Mouse (Mus musculus) embryonic fibroblast, embryonic 13.5 days (primary cell): ENCODE measurements around the gene Gal3st2c. TPM values are rescaled to one million over a fixed set of nuclear protein-coding genes. Genes with fewer than 3 reads are reported as not detected.
"Not testable (repeated sequence)": the region's sequence is repeated elsewhere in the genome, so short reads cannot be mapped to it uniquely, and the experiment has no call there.

Source experiments
- H3K27ac ChIP-seq: 2 replicates; pipeline ENCODE4 v1.5.1; 2012; ENCODE audit warnings: low read length, control low read depth, inconsistent platforms; ENCODE audit not compliant: insufficient read depth
- H3K4me1 ChIP-seq: 2 replicates; pipeline ENCODE4 v1.6.1; 2011; ENCODE audit warnings: low read length; ENCODE audit not compliant: control insufficient read depth, insufficient read depth
- H3K4me3 ChIP-seq: 2 replicates; pipeline ENCODE4 v1.5.1; 2011; ENCODE audit warnings: mild to moderate bottlenecking, control low read depth, low read length; ENCODE audit not compliant: insufficient read depth
- CTCF ChIP-seq: IDR thresholded peaks from 2 replicates; pipeline ENCODE4 v1.5.1; 2011; ENCODE audit warnings: mild to moderate bottlenecking, control low read depth, low read length, moderate library complexity, borderline replicate concordance; ENCODE audit not compliant: insufficient read depth
- POLR2A ChIP-seq: IDR thresholded peaks from 2 replicates; pipeline ENCODE4 v1.6.1; 2011; ENCODE audit warnings: low read depth, mild to moderate bottlenecking, control low read depth, low read length, moderate library complexity
- polyA plus RNA-seq: library from polyadenylated mRNA; stranded (reverse); fragments of >200 nt; gene quantifications from 2 replicates; pipeline ENCODE4 v1.2.4, GENCODE M21; 2011; ENCODE audit warnings: low read depth; ENCODE audit not compliant: missing spikeins, insufficient read length

Gene Gal3st2c
- polyA plus RNA-seq, 1 experiment, result 0.07 TPM

GRCm38 (mm10) chr1:94053530-94054216 is 63.4 kb downstream of the Gal3st2c start:
- TF ChIP-seq POLR2A (no peak), CTCF (no peak)
- Histone ChIP-seq H3K4me1 (no peaks in the 10 kb centered on the region), H3K4me3 (no peak overlapping the region), H3K27ac (no peak overlapping the region)

GRCm38 (mm10) chr1:94054481-94054880 is 64.2 kb downstream of the Gal3st2c start:
- no peaks in the 10 kb centered on the region for H3K4me1 ChIP-seq
- TF ChIP-seq CTCF, result no peak
- TF ChIP-seq POLR2A, result no peak
- H3K4me3 ChIP-seq, result no peak overlapping the region
- no peak overlapping the region for H3K27ac ChIP-seq

DNA sequence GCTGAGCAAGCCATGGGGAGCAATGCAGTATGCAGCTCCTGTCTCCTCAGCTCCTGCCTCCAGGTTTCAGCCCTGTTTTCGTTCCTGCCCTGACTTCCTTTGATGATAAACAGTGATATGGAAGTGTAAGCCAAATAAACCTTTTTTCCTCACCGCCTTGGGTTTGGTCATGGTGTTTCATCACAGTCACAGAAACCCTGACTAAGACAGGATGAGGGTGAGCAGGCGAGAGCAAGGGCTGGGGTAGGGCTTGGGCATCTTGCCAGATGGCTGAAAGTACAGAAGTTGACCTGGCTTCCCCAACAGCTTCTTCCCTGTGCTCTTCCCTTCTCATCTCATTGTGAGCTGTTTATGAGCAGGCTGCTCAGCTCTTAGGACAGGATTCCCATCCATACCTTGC is 65.7 kb downstream of the Gal3st2c start:
- TF ChIP-seq POLR2A (no peak), CTCF (no peak)
- Histone ChIP-seq H3K27ac (no peak overlapping the region), H3K4me3 (no peak overlapping the region), H3K4me1 (no peaks in the 10 kb centered on the region)

DNA sequence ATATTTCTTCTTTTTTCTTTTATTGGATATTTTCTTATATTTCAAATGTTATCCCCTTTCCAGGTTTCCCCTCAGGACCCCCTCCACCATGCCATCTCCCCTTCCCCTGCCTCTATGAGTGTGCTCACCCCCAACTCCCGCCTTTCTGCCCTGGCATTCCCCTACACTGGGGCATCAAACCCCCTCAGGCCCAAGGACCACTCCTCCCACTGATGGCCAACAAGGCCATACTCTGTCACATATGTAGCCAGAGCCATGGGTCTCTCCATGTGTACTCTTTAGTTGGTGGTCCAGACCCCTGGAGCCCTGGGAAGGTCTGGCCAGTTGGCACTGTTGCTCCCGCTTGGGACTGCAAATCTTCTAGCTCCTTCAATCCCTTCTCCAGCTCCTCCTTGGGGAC is 67.1 kb downstream of the Gal3st2c start:
- TF ChIP-seq CTCF (no peak), POLR2A (no peak)

DNA sequence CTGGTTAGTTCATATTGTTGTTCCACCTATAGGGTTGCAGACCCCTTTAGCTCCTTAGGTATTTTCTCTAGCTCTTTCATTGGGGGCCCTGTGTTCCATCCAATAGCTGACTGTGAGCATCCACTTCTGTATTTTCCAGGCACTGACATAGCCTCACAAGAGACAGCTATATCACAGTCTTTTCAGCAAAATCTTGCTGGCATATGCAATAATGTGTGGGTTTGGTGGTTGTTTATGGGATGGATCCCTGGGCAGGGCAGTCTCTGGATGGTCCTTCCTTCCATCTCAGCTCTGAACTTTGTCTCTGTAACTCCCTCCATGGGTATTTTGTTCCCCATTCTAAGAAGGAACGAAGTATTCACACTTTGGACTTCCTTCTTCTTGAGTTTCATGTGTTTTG is 68.0 kb downstream of the Gal3st2c start:
- H3K27ac ChIP-seq, H3K4me1 ChIP-seq, H3K4me3 ChIP-seq: not testable (repeated sequence)

More for the DNA sequence above, 67.1 kb downstream of the Gal3st2c start:
- Histone ChIP-seq H3K27ac (no peak overlapping the region), H3K4me3 (no peak overlapping the region), H3K4me1 (no peaks in the 10 kb centered on the region)

Other genes starting within 250 kb of the Gal3st2c start
- 92.8 and 110 TPM in 2 replicates for gene Atg4b, start 239.0 kb upstream of the Gal3st2c start, polyA plus RNA-seq
- gene Thap4, start 235.6 kb upstream of the Gal3st2c start, polyA plus RNA-seq, result 34.5 and 38.7 TPM in 2 replicates
- gene Dtymk, start 188.6 kb upstream of the Gal3st2c start, polyA plus RNA-seq, result 81.7 and 95.6 TPM in 2 replicates
- 10.6 and 10.7 TPM in 2 replicates for gene Ing5, start 186.5 kb upstream of the Gal3st2c start, polyA plus RNA-seq
- gene D2hgdh, start 165.6 kb upstream of the Gal3st2c start, polyA plus RNA-seq, result 7.9 and 12.7 TPM in 2 replicates
- not detected in 2 replicates for gene Gal3st2, start 129.2 kb upstream of the Gal3st2c start, polyA plus RNA-seq
- not detected in 2 replicates for gene Gal3st2b, start 72.2 kb upstream of the Gal3st2c start, polyA plus RNA-seq
- not detected in 2 replicates for gene Neu4, start 29.9 kb downstream of the Gal3st2c start, polyA plus RNA-seq
- not detected in 2 replicates for gene Pdcd1, start 62.0 kb downstream of the Gal3st2c start, polyA plus RNA-seq